Comparison of ENCODE assay signal across 8 mouse cellular contexts in genomic region chr6:98113708-98114107, GRCm38 (mm10).
DNase-seq lines count a peak whose midpoint lies in the region; ATAC-seq lines count a peak whose summit lies in the region.

No protein-coding gene starts in this region.

- H3K9ac ChIP-seq in hindbrain, embryonic 15.5 days = no peak overlapping the region
- H3K9ac ChIP-seq in liver, embryonic 15.5 days = no peak overlapping the region

- H3K4me2 ChIP-seq in hindbrain, embryonic 15.5 days = peak overlapping the region; percentile 23; the same call in 1 of the 2 replicates
- H3K4me2 ChIP-seq in liver, embryonic 15.5 days = peak overlapping the region; percentile 27; the same call in 1 of the 2 replicates

- H3K36me3 ChIP-seq in hindbrain, embryonic 15.5 days = no peaks in the 10 kb centered on the region
- H3K36me3 ChIP-seq in liver, embryonic 15.5 days (replicated peaks) = no peaks in the 10 kb centered on the region

- WGBS in hindbrain, embryonic 15.5 days = 2% methylated on average over 7 of the region's 7 CpGs
- 15% methylated on average over 7 of the region's 7 CpGs for WGBS in liver, embryonic 15.5 days (ENCODE audit: insufficient replicate concordance)

- peaks cover 22% of the 10 kb centered on the region for H3K4me1 ChIP-seq in hindbrain, embryonic 15.5 days (replicated peaks)
- no peaks in the 10 kb centered on the region for H3K4me1 ChIP-seq in liver, embryonic 15.5 days (replicated peaks)

- peak; percentile 7 for DNase-seq in spleen, adult 12 weeks (ENCODE audit: low spot score)
- no peak for DNase-seq in spleen, postnatal 14 days (ENCODE audit: low spot score in 2 of 2)
- DNase-seq in retina, postnatal 1 day = peak; percentile 37
- DNase-seq in ovary, postnatal 36 days (ENCODE audit: low spot score) = no peak
- no peak for DNase-seq in right cerebral cortex, adult 18-20 months
- no peak for DNase-seq in frontal cortex, postnatal 10 days (ENCODE audit: low spot score in 2 of 2)

- no peak for ATAC-seq in hindbrain, embryonic 15.5 days (ENCODE audit: low FRiP score, low read depth)
- no peak for ATAC-seq in liver, embryonic 15.5 days (ENCODE audit: insufficient read depth)

- no peak overlapping the region for H3K4me3 ChIP-seq in hindbrain, embryonic 15.5 days
- H3K4me3 ChIP-seq in liver, embryonic 15.5 days (replicated peaks) = no peak overlapping the region

- H3K9me3 ChIP-seq in hindbrain, embryonic 15.5 days = no peaks in the 10 kb centered on the region
- H3K9me3 ChIP-seq in liver, embryonic 15.5 days (replicated peaks) = no peaks in the 10 kb centered on the region

- H3K27ac ChIP-seq in hindbrain, embryonic 15.5 days (replicated peaks) = no peak overlapping the region
- H3K27ac ChIP-seq in liver, embryonic 15.5 days (replicated peaks) = no peak overlapping the region

- H3K27me3 ChIP-seq in hindbrain, embryonic 15.5 days = 0 out of 2 replicates have a peak, but pooled peaks cover 3% of the 10 kb centered on the region
- H3K27me3 ChIP-seq in liver, embryonic 15.5 days = no peaks in the 10 kb centered on the region

Comparison
In these comparisons a context has a peak if more than half of its experiments do, and no peak if none do; other contexts are left out.
1. DNase-seq: peak in spleen, adult 12 weeks (single experiment) and retina, postnatal 1 day (single experiment); none in spleen, postnatal 14 days (0 of 2), ovary, postnatal 36 days (single experiment), right cerebral cortex, adult 18-20 months (single experiment) and frontal cortex, postnatal 10 days (0 of 2).